Mouse (Mus musculus) cerebellum, adult (tissue): ENCODE data around the gene Cd247.

ENCODE experiments used
- ATAC-seq: cut with Nextera tagmentation; 2 replicates; pipeline ENCODE4 v1.9.2; 2017; ENCODE audit warnings: mild to moderate bottlenecking, moderate library complexity, mixed read lengths; ENCODE audit not compliant: insufficient number of reproducible peaks, low FRiP score, low TSS enrichment

Cd247 gene

DNA sequence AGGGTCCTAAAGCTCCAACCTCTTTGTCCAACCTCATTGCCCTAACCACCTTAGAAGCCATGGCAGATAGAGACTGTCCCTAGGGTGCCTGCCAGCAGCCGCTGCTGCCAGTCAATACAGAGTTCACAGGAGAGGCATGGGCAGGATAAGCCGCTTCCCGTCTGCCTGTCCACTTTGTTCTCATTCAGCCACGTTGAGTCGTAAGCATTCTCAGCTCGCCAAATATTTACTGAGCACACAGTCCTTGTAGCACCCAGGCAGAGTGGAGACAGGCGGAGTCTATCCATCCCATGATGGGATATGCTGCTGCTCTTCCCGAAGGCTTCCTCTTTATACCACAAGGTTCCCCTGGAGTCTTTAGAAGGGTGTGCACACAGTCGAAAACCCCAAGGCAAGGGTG lies 28.8 kb downstream of the Cd247 start:
- ATAC-seq, result no peak

- no peak for ATAC-seq
Measured at GRCm38 (mm10) chr1:165818145-165818860, 29.8 kb downstream of the Cd247 start.

DNA sequence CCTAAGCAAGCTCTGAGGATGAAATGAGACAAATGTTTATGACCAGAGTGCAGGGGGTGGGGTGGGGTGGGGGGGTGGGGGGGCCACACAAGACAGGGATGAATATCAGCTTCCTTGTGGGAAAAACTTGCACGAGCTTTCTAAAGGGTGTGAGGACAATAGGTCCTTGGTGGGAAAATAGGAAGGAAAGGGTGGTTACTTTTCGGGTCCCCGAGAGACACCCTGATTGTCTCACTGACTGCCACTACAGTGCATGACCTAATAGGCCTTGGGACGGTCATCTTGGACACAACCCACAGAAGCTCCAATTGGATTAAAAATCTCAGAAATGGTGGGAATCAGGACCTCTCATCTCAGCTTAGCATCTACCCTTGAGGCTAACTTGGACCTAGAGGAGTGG lies 30.7 kb downstream of the Cd247 start:
- no peak for ATAC-seq

DNA sequence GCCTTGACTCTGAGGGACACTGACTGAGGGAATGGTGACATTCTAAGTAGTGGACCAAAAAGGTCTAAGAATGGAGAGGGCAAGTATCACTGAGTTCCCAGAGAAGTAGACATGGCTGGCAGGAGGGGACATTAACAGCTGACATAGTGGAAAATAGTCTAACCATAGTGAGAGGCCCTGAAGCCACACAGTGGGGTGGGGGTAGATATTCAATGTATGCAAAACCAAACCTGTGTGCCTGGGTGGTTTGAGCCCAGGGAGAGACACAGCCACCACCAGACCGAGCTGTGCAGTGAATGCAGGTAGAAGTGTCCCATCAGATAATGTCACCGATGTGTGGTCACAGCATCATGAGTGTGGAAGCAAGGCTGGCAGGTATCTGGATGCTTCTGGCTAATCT lies 33.5 kb downstream of the Cd247 start:
- no peak for ATAC-seq

DNA sequence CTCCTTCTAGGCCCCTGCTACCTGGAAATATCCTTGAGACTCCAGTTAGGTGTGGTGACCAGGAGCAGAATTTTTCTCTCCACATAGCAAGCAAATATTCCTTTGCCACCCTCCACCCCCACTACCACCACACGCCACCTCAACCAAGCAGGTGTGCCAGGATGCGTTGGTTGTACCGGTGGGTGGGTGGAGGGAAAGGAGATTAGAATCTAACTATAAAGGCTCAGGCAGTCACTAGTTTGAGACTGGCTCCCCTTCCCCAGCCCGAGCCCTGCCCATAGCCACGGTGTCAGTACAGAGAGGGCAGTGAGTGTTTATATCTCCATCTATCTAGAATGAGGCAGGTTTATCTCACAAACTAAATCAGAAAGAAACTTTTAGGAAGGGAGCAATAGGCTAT lies 39.7 kb downstream of the Cd247 start:
- ATAC-seq, result no peak

DNA sequence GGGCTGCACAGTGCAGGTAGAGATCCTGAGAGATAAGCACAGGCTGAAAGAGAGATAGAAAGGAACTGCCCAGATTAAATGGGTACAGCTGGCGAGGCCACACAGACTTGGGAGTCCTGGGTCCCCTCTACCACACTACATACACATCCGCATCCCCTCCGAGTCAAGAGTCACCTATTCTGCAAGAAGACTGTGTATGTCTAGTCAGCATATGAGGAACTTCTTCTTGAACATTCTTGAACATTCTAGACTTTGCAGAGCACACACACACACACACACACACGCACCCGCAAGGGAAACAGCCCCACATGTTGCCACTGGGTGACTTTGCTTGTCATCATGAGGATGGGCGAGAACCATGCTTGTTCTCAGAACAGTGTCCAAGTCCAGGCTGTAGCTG lies 40.1 kb downstream of the Cd247 start:
- no peak for ATAC-seq

DNA sequence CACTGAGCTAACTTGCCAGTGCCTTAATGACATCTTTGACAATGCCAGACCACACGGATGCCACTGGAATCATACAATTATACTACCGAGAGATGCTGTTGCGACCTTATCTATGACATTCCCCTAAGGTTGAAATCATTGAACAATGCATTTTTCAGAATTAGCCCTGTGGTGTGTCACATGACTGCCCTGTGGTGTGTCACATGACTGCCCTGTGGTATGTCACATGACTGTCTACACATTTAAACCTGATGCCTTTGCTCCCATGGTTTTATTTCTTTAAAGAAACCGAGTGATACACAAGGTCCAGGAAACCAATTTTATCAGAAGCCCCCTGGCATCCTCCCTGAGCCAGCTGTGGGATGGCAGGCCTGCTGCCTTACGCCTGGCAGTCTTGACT lies 41.4 kb downstream of the Cd247 start:
- no peak for ATAC-seq

GRCm38 (mm10) chr1:165833244-165833643 lies 44.8 kb downstream of the Cd247 start:
- no peak for ATAC-seq

GRCm38 (mm10) chr1:165833910-165834632 lies 45.6 kb downstream of the Cd247 start:
- no peak for ATAC-seq

- no peak for ATAC-seq
Measured at GRCm38 (mm10) chr1:165834633-165834975, 46.1 kb downstream of the Cd247 start.

DNA sequence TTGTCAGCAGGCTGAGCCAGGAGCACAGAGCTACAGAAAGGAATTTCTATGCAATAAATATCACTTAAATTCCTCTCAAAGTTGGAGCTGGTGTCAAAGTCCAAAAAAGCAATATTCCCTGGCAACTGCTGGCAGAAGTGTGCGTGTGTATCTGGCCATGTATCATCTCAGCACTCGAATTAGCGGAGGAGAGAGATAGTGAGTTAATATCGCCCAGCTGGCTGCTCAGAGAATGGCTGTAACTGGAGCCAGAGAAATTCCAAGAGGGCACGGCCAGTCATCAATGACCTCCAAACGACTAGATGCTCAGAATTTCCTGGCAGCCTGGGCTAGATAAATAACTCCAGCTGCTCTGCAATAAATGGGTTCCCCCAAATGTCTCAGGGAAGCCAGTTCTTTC lies 48.0 kb downstream of the Cd247 start:
- no peak for ATAC-seq

DNA sequence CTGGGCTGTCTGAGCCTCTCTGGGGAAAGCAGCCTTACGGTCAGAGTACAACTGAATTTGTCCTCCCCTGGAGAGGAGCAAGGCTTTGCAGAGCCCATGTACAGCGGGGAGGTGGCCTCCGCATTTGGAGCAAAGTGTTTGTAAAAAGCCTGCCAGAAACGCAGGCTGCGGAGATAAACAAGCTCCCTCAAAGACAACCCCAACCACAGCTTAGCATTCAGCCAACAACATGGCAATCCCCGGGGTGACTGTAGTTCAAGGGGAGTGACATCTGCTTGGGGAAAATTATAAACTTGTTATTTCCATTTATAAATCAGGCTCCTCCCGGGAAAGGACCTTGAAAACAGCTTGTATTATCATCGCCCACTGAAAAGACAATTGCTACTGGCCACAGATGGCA lies 49.1 kb downstream of the Cd247 start:
- ATAC-seq, result no peak

DNA sequence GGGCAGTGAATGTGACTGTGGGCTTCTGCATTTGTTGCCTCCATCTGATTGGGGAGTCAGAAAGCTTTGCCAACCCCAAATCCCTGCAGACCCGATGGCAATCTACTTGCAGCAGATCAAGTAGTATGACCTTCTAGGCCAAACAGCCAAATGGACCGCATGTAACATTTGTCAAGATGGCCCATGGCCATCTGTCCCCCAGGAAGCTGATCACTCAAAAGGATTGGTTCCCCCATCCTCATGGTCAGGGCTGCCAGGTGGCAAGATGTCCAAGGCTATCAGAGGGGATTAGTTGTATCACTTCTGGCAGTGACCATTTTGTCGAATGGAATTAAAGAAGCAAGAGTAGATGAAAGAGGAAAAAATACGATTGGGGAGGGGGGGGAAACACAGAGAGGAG lies 50.7 kb downstream of the Cd247 start:
- ATAC-seq, result no peak

GRCm38 (mm10) chr1:165840548-165841230 lies 52.2 kb downstream of the Cd247 start:
- ATAC-seq, result no peak

- ATAC-seq, result no peak
Measured at GRCm38 (mm10) chr1:165842170-165842569, 53.7 kb downstream of the Cd247 start.

- ATAC-seq, result no peak
Measured at GRCm38 (mm10) chr1:165843586-165843985, 55.1 kb downstream of the Cd247 start.

- ATAC-seq, result no peak
Measured at GRCm38 (mm10) chr1:165844466-165844951, 56.0 kb downstream of the Cd247 start.

DNA sequence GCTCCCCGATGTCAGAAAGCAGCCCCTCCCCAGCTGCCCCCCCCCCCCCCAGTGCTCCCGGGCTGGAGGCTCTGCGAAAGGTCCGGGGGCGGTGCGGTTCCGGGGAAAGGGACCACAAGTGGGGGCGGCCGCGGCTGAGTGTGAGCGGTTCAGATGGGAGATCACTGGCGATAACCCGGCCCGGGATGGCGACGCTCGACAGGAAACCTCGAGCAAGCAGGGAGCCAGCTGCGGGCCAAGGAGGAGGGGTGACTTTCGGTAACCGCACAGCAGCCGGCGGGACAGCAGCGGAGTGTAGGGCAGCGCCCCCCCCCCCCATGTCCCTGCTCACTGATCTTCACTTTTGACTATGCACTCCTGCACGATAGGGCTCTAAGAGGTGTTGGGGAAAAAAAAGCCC lies 56.5 kb downstream of the Cd247 start:
- no peak for ATAC-seq

DNA sequence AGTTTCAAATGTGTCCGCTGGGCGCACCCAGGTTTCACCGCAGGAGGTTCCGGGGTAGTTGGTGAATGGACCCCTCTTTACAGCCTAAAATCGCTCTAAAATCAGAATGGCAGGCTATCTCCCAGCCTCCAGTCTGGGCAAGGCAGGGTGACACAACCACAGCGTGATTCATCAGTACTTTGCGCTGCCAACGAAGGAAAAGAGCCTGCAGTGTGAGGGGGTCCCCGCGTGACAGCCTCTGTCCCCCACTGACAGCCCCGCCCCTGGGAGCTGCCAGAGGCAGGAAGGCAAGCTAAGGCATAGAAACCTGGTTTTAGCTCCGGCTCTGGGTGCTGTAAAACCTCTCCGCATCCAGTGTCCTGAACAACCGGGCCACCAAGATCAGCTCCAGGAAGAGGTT lies 56.9 kb downstream of the Cd247 start:
- ATAC-seq, result no peak

DNA sequence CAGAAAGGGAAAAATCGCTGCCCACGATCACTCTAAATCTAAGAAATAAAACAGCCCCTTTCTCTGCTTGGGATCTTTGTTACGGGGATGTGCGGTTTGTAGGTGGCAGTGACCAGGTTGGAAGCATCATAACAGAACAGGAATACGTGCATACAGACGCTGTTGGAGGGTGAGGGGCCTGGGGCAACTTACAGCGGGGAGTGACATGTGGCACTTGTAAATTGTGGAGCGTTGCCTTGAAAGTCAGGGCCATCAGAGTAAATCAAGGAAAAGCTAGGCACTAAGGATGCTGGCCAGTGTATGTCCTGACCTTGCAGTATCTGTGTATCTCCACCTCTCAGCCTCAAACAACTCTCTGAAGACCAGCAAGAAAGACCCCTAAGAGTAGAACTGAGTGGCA lies 59.9 kb downstream of the Cd247 start:
- ATAC-seq, result no peak

DNA sequence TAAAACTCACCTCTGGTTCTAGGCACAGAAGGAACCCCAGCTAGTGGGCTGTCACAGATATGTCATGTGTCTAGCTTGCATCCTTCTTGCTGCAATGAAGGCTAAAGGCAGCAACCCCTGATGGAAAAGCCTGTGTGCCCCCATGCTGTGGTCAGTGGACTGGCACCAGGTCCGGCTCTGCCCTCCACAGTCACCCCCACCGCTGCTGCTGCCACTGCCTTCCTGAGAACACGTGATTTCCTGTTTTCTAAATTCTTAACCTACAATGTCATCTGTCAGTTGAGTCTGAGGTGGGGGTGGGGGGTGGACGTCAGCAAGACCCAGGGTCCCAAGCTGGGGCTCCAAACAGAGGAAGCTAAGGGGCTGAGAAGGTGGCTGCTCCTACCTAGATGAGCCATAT lies 60.4 kb downstream of the Cd247 start:
- no peak for ATAC-seq
